Mouse (Mus musculus): ENCODE results near the gene Sp6.

DNA sequence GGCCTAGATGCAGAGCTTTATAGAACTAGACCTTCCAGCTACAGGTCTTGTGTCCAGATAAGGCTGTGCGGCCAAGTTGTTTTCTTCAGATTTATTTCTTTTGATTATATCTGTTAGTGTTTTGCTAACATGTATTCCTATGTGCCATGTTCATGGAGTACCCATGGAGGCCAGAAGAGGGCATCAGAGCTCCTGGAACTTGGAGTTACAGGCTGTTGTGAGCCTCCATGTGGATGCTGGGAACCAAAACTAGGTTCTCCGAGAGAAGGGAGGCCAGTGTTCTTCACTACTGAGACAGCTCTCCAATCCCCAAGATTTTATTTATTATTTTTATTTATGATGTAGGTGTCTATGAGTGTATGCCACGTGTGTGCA lies 50.7 kb downstream of the Sp6 start:
- no peak for TF ChIP-seq POLR2A (IDR thresholded peaks at IDR 0.05; ENCODE audit: insufficient read length, low read depth)
- TF ChIP-seq POLR2AphosphoS2 (IDR thresholded peaks at IDR 0.05; ENCODE audit: insufficient read length, low read depth), result no peak
- no peak for TF ChIP-seq MAX (IDR thresholded peaks at IDR 0.05; ENCODE audit: low read depth)
- TF ChIP-seq USF1 (IDR thresholded peaks at IDR 0.05; ENCODE audit: low read depth), result no peak
- no peak for TF ChIP-seq E2F4 (IDR thresholded peaks at IDR 0.05; ENCODE audit: insufficient read depth)
- no peak for TF ChIP-seq MYOG (IDR thresholded peaks at IDR 0.05; ENCODE audit: control insufficient read depth in 1 of 3, insufficient read depth in 1 of 3, insufficient read length in 2 of 3, low read depth in 2 of 3)
- TF ChIP-seq TCF12 (IDR thresholded peaks at IDR 0.05; ENCODE audit: insufficient read depth, poor library complexity, severe bottlenecking), result no peak
- TF ChIP-seq CEBPB (IDR thresholded peaks at IDR 0.05; ENCODE audit: insufficient read depth, poor library complexity, severe bottlenecking), result no peak
- no peak for TF ChIP-seq REST (IDR thresholded peaks at IDR 0.05; ENCODE audit: insufficient read depth, insufficient read length)
